Mouse (Mus musculus) left cerebral cortex, adult 9 months (tissue): ENCODE results near the gene Btbd35f28.
"Not testable (repeated sequence)": the region's sequence is repeated elsewhere in the genome, so short reads cannot be mapped to it uniquely, and the experiment has no call there.

Experiments used
- DNase-seq, 2 experiments: peaks; one replicate each; pipeline ENCODE4 v3.0.0; 2022; ENCODE audit warnings: low spot score in 2 of 2

The Btbd35f28 gene

DNA sequence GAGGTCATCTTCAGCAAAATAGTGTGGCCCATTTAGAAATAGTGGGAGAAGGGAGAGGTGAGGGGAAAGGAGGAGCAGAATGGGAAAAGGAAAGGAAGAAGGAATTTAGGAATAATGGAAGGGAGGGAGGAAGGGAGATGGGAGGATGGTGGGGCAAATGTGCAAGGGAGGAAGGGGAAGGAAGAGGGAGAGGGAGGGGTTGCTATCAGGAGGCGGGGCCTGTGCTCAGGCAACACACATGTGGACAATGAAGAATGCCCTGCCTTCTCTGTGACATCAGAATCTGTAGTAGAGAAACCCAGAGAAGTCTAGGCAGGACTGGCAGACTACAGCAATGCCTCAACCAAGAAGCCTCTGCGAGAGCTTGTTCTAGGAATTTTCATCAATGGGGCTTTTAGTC lies at the start of gene Btbd35f28:
Gene Btbd35f28, plus strand, starts transcription at position 301 of the 400 bp plus-strand sequence.
- DNase-seq: not testable (repeated sequence)
